Mouse (Mus musculus) embryonic fibroblast, embryonic 13.5 days (primary cell): ENCODE data around the gene Ptprn2. TPM values are rescaled to one million over a fixed set of nuclear protein-coding genes. Genes with fewer than 3 reads are reported as not detected.

Source experiments
- H3K27ac ChIP-seq: 2 replicates; pipeline ENCODE4 v1.5.1; 2012; ENCODE audit warnings: low read length, control low read depth, inconsistent platforms; ENCODE audit not compliant: insufficient read depth
- H3K4me1 ChIP-seq: 2 replicates; pipeline ENCODE4 v1.6.1; 2011; ENCODE audit warnings: low read length; ENCODE audit not compliant: control insufficient read depth, insufficient read depth
- H3K4me3 ChIP-seq: 2 replicates; pipeline ENCODE4 v1.5.1; 2011; ENCODE audit warnings: mild to moderate bottlenecking, control low read depth, low read length; ENCODE audit not compliant: insufficient read depth
- CTCF ChIP-seq: IDR thresholded peaks from 2 replicates; pipeline ENCODE4 v1.5.1; 2011; ENCODE audit warnings: mild to moderate bottlenecking, control low read depth, low read length, moderate library complexity, borderline replicate concordance; ENCODE audit not compliant: insufficient read depth
- POLR2A ChIP-seq: IDR thresholded peaks from 2 replicates; pipeline ENCODE4 v1.6.1; 2011; ENCODE audit warnings: low read depth, mild to moderate bottlenecking, control low read depth, low read length, moderate library complexity
- polyA plus RNA-seq: library from polyadenylated mRNA; stranded (reverse); fragments of >200 nt; gene quantifications from 2 replicates; pipeline ENCODE4 v1.2.4, GENCODE M21; 2011; ENCODE audit warnings: low read depth; ENCODE audit not compliant: missing spikeins, insufficient read length

The Ptprn2 gene
- polyA plus RNA-seq, 1 experiment = 0.26 TPM

GRCm38 (mm10) chr12:116908668-116909067 is 423.1 kb downstream of the Ptprn2 start:
- TF ChIP-seq POLR2A (no peak), CTCF (no peak)
- Histone ChIP-seq H3K4me3 (no peak overlapping the region), H3K27ac (no peak overlapping the region), H3K4me1 (no peaks in the 10 kb centered on the region)

DNA sequence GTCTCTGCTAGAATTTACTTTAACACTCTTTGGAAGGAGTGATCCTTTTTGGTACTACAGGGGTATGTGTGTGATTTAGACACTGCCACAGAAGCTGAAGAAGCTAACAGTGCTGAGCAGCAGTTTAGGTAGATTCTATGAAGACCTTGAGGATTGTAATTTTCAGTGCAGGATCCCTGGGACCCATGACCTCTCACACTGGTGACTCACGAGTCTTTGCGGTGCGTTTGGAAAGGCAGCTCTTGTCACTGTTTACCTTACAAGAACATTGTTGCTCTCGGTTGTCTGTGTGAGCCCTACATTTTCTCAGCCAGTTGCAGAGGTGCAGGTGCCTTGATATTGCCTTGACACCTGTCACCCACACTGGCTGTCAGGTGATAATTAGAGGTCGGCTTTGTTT is 431.3 kb downstream of the Ptprn2 start:
- TF ChIP-seq POLR2A (no peak), CTCF (no peak)
- Histone ChIP-seq H3K4me3 (no peak overlapping the region), H3K27ac (no peak overlapping the region), H3K4me1 (no peaks in the 10 kb centered on the region)

- Histone ChIP-seq H3K4me1 (no peaks in the 10 kb centered on the region), H3K27ac (no peak overlapping the region), H3K4me3 (no peak overlapping the region)
- TF ChIP-seq CTCF (no peak), POLR2A (no peak)
These were observed 433.7 kb downstream of the Ptprn2 start for GRCm38 (mm10) chr12:116919185-116919584.

DNA sequence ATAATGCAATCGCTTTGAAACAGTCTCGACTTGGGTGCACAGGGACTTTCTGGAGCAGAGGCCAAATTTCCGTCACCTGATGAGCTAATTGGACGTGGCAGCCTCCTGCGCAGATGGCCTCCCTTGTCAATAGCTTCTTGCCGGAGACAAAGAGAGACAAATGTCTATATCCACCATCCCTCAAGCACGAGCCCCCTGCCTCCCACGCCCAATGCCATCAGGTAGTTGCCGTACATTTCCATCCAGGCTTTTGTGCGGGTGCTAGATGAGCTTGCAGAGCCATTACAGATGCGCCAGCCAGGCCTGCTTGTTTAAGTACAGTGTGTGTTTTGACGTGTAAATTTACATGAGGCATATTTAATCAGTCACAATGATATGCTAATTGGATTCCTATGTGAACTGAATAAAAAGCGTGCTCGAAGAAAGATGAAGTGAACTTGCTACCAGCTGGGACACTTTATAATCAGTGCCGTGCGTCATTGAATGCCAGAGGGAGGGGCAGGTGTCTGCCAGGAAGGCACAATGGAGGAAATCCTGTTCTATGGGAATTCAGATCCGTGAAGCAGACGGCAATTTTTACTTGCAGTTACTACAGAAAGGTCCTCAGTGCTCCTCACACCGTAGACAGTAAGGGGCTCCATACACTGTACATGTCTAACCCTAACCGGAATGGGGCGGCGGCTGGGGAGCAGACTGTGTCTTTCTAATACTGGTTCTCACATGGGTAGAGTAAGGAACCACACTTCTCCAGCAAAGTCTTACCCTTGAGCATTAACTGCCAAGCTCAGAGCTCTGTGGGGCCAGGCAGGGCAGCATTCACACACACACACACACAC is 434.4 kb downstream of the Ptprn2 start:
- TF ChIP-seq CTCF (no peak), POLR2A (no peak)
- no peak overlapping the region for H3K27ac ChIP-seq
- no peaks in the 10 kb centered on the region for H3K4me1 ChIP-seq
- H3K4me3 ChIP-seq = no peak overlapping the region

DNA sequence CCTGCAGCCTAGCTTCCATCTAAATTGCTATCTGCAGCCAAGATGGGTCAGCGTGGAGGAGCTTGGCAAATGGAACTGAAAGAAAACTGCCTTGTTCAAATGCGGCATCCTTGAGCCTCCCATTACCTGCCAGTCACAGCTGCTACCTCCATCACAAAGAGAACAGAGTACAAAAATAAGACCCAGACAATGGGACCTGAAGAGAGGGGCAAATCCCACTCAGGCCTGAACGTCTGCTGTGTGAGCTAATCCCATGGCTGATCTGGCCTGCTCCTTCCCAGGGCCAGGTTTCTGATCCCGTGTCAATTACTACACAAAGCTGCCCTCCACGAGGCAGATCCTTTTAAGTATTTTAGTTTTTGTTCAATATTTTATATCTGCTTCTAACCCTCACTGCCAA is 441.6 kb downstream of the Ptprn2 start:
- no peak overlapping the region for H3K27ac ChIP-seq
- H3K4me3 ChIP-seq = no peak overlapping the region
- TF ChIP-seq CTCF (no peak), POLR2A (no peak)
- no peaks in the 10 kb centered on the region for H3K4me1 ChIP-seq

DNA sequence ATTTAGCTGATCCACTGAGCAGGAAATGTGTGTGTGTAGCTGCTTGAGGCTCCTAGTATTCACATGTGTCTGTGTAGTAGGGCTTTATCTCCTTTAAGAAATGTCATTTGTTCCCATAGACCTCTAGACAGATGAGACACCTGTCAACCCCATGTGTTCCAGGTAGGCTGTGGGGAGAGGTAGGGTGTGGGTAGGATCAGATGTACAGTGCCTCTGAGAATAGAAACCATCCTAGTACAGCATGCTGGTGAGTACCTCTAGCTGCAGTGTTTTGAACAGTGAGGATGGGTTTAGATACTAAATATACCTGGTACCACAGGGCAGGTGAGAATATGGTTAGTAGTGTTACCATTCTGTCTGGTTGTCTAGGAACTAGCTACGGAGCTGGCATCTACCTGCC is 442.0 kb downstream of the Ptprn2 start:
- TF ChIP-seq CTCF = no peak
- Histone ChIP-seq H3K27ac (no peak overlapping the region), H3K4me1 (no peaks in the 10 kb centered on the region), H3K4me3 (no peak overlapping the region)

DNA sequence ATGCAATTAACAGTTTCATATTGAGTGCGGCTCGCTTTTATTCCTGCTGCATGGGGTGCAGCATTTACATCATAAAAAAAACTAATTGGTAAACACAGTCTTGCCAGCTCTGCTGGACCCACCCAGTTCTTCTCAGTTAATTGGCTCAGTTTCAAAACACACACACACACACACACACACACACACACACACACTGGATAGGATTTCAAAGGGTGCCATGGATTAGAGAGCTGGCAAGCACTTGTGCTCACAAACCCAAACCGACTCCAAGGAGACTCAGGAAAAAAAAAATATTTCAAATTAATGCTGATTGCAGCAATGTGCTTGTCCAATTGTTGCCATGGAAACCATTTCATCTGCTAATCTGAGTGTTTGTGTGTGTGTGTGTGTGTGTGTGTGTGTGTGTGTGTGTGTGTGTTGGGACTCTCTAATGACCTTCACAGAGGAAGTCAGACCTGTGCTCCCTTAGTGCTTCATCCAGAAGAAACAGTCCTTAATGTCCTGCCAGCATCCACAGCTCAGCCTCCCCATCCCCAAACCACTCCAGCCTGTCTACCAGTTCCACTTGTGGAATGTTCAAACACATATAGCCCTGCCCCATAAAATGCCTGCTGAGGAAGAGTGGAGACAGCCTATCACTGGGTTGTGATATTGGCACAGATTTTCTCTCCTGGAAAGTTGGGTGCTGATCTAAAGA is 452.8 kb downstream of the Ptprn2 start:
- no peaks in the 10 kb centered on the region for H3K4me1 ChIP-seq
- H3K4me3 ChIP-seq = no peak overlapping the region
- TF ChIP-seq CTCF (no peak), POLR2A (no peak)
- no peak overlapping the region for H3K27ac ChIP-seq

DNA sequence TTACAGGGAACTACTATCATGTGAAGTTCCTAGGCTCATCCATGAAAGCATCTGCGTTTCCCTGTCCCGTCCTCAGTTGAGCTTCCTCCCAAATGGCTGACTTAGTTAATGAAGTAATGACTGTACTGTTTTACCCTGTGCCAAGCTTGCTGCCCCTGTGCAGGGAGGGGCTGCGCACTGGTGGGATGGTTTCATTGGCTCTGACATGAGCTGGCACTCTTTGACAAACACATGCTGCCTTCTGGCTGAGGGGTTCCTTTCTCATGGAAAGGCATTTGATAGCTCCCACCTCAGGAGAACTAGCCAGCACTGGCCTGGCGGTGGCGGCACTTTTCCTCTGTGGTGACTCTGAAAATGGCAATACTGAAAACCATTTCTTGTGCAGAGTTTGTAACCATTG is 458.4 kb downstream of the Ptprn2 start:
- Histone ChIP-seq H3K4me3 (no peak overlapping the region), H3K27ac (no peak overlapping the region), H3K4me1 (no peaks in the 10 kb centered on the region)
- no peak for TF ChIP-seq CTCF
- TF ChIP-seq POLR2A = no peak

GRCm38 (mm10) chr12:116948151-116948928 is 462.8 kb downstream of the Ptprn2 start:
- no peak for TF ChIP-seq POLR2A
- TF ChIP-seq CTCF = no peak
- no peak overlapping the region for H3K27ac ChIP-seq
- H3K4me3 ChIP-seq = no peak overlapping the region
- H3K4me1 ChIP-seq = no peaks in the 10 kb centered on the region
